ENCODE assay signal across 8 mouse cellular contexts in the genomic region with DNA sequence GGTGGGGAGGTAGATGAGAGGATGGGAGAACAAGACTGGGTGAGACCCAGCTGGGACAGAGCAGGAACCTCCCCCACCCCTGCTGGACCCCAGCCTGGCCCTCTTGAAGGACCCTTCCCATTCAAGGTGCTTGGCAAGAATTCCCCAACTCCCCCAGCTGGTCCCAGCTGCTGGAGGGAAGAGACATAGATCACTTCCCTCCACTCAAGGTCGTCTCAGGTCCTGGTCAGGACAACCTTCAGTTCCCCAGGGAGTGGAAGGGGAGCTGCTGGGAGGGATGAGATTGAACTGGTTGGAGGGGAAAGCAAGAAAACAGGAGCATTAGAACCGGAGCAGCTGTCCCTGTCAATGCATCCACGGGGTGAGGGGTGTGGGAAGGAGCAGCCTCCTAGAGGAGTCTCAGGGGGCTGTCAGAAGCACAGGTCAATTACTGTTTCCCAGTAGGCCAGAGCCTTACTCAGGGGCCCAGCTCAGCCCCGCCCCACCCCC. TPM values are rescaled to one million over a fixed set of nuclear protein-coding genes. Genes with fewer than 3 reads are reported as not detected.
DNase-seq lines count a peak whose midpoint lies in the region; ATAC-seq lines count a peak whose summit lies in the region.

No protein-coding gene starts in this region.

- peak; percentile 42 for ATAC-seq in heart, embryonic 13.5 days (ENCODE audit: extremely low read depth, insufficient number of reproducible peaks, low FRiP score, low TSS enrichment)
- ATAC-seq in midbrain, embryonic 12.5 days (ENCODE audit: low FRiP score, low read depth): 0 out of 2 replicates have a peak, but pooled peaks have one; percentile 34

- peaks cover 56% of the 10 kb centered on the region for H3K4me1 ChIP-seq in heart, embryonic 13.5 days
- H3K4me1 ChIP-seq in midbrain, embryonic 12.5 days: peaks cover 30% of the 10 kb centered on the region

- peak overlapping the region; percentile 40 for H3K4me3 ChIP-seq in heart, embryonic 13.5 days
- peak overlapping the region; percentile 12; the same call in 1 of the 2 replicates for H3K4me3 ChIP-seq in midbrain, embryonic 12.5 days

- no peaks in the 10 kb centered on the region for H3K36me3 ChIP-seq in heart, embryonic 13.5 days
- no peaks in the 10 kb centered on the region for H3K36me3 ChIP-seq in midbrain, embryonic 12.5 days

- peak overlapping the region; percentile 73 for H3K9ac ChIP-seq in heart, embryonic 13.5 days
- peak overlapping the region; percentile 20; the same call in 1 of the 2 replicates for H3K9ac ChIP-seq in midbrain, embryonic 12.5 days (replicated peaks)

- no peaks in the 10 kb centered on the region for H3K27me3 ChIP-seq in heart, embryonic 13.5 days (replicated peaks)
- no peaks in the 10 kb centered on the region for H3K27me3 ChIP-seq in midbrain, embryonic 12.5 days

- no peaks in the 10 kb centered on the region for H3K9me3 ChIP-seq in heart, embryonic 13.5 days
- H3K9me3 ChIP-seq in midbrain, embryonic 12.5 days: no peaks in the 10 kb centered on the region

- DNase-seq in gastrocnemius, postnatal 25 days: peak; percentile 37
- DNase-seq in gastrocnemius, adult 8-10 months (ENCODE audit: low spot score in 2 of 2): no peak
- peak; percentile 46 for DNase-seq in R1 (ENCODE audit: low read depth, low spot score)
- DNase-seq in natural killer cell, adult 2 months (ENCODE audit: low spot score in 2 of 2): no peak
- DNase-seq in cerebellum, postnatal 4 days (ENCODE audit: low spot score in 2 of 2): no peak
- DNase-seq in urinary bladder, postnatal 14 days (ENCODE audit: low spot score): no peak

- H3K27ac ChIP-seq in heart, embryonic 13.5 days (replicated peaks): peak overlapping the region; percentile 46
- peak overlapping the region; percentile 49; the same call in 1 of the 2 replicates for H3K27ac ChIP-seq in midbrain, embryonic 12.5 days (replicated peaks)

- H3K4me2 ChIP-seq in heart, embryonic 13.5 days: peak overlapping the region; percentile 68
- H3K4me2 ChIP-seq in midbrain, embryonic 12.5 days (replicated peaks): peak overlapping the region; percentile 38

- WGBS in heart, embryonic 13.5 days: 22% methylated on average over 4 of the region's 4 CpGs
- 30% methylated on average over 4 of the region's 4 CpGs for WGBS in midbrain, embryonic 12.5 days

RNA-seq across cellular contexts. Expression of gene Qk, which starts 10.5 kb away (rescaled TPM):
- total RNA-seq in gastrocnemius, postnatal 25 days (2021): 100 to 1,000 TPM; 235 to 264 TPM
- total RNA-seq in gastrocnemius, adult 8-10 months (2022): 100 to 1,000 TPM; 249 to 283 (median 262) TPM
- polyA plus RNA-seq in heart, embryonic 13.5 days (2015; fragmentation: Nextera tagmentation; extraction: Ambion mirVana): 32.9 and 37.0 TPM in 2 replicates
- 44.7 and 45.9 TPM in 2 replicates for polyA plus RNA-seq in midbrain, embryonic 12.5 days (2016; fragmentation: Nextera tagmentation; extraction: Ambion mirVana)

Comparison
In these comparisons a context has a peak if more than half of its experiments do, and no peak if none do; other contexts are left out.
1. DNase-seq: peak in gastrocnemius, postnatal 25 days (single experiment) and R1 (single experiment); none in gastrocnemius, adult 8-10 months (0 of 2), natural killer cell, adult 2 months (0 of 2), cerebellum, postnatal 4 days (0 of 2) and urinary bladder, postnatal 14 days (single experiment).